10 mouse cellular contexts compared by ENCODE assay signal in the genomic region with DNA sequence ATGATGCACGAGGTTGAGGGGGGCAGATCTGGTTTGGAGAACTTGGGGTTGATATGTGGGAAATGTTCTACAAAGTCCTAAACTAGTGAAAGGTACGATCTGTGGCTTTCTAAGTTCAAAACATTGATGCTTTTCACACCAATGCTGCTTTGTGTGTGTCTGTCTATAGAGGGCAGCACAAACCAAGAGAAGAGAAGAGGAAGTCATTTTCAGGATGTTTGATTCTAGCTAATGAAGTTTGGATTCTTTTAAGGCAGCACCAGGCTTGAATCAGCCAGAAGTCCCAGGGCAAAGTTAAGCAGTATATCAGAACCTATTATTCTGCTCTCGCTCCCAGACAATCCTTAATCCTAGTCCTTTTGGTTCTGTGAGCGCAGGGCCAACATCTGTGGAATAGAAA. TPM values are rescaled to one million over a fixed set of nuclear protein-coding genes. Genes with fewer than 3 reads are reported as not detected.
DNase-seq lines count a peak whose midpoint lies in the region; TF ChIP-seq lines count a peak whose summit lies in the region.
"Had no signal": no experiment of that assay in that cellular context is flagged by ENCODE, and none has a peak within 500 bp of the region (broad histone marks: within the 10 kb centered on the region; RNA-seq: fewer than 3 reads in every experiment).

No protein-coding gene starts in this region.

- TF ChIP-seq CTCF in left cerebral cortex, adult 2 months (IDR thresholded peaks at IDR 0.05), result peak; percentile 66

- H3K27ac ChIP-seq in left cerebral cortex, adult 2 months, result no peak overlapping the region
- H3K27ac ChIP-seq: embryonic facial prominence, embryonic 12.5 days; neural tube, embryonic 12.5 days had no signal

- DNase-seq in cerebellum, postnatal 14 days, result peak; percentile 18 to 32
- no peak for DNase-seq in cerebellum, adult 11-12 months
- no peak for DNase-seq in left cerebral cortex, adult 2 months (ENCODE audit: extremely low spot score in 1 of 2, low spot score in 2 of 2)
- DNase-seq in left cerebral cortex, adult 18-20 months (ENCODE audit: low spot score in 2 of 2), result no peak
- DNase-seq in ES-CJ7 (ENCODE audit: low read depth, low spot score), result peak; percentile 36
- peak; percentile 55 for DNase-seq in induced T-regulatory cell, adult 2 months (ENCODE audit: low read depth)
- DNase-seq in frontal cortex, postnatal 14 days (ENCODE audit: low spot score in 2 of 2), result no peak
- no peak for DNase-seq in thymus, adult 18-20 months

- H3K4me3 ChIP-seq in left cerebral cortex, adult 2 months, result no peak overlapping the region
- H3K4me3 ChIP-seq: embryonic facial prominence, embryonic 12.5 days; neural tube, embryonic 12.5 days had no signal

- intact Hi-C loops in left cerebral cortex, adult 2 months (cut with DNase I), result loop anchor here (1.0 kb wide), 2 partner anchors 184 to 196 kb away; no protein-coding TSS in a partner anchor

RNA-seq across cellular contexts. Expression of a gene that starts 12.0 kb away (rescaled TPM):
- 10 to 100 TPM; 62.9 to 69.8 TPM for total RNA-seq in left cerebral cortex, adult 2 months (2021)
- total RNA-seq in left cerebral cortex, adult 18-20 months (2021), result 10 to 100 TPM; 69.4 to 76.9 TPM

RNA-seq across cellular contexts. Expression of a gene that starts 21.4 kb away (rescaled TPM):
- 1 to 10 TPM; 5.2 to 5.5 TPM for total RNA-seq in left cerebral cortex, adult 2 months (2021)
- 1 to 10 TPM; 5.9 to 7.3 TPM for total RNA-seq in left cerebral cortex, adult 18-20 months (2021)

RNA-seq across cellular contexts. Expression of a gene that starts 26.6 kb away (rescaled TPM):
- 10 to 100 TPM; 73.0 to 79.6 TPM for total RNA-seq in left cerebral cortex, adult 2 months (2021)
- total RNA-seq in left cerebral cortex, adult 18-20 months (2021), result 10 to 100 TPM; 70.4 to 79.8 TPM

RNA-seq across cellular contexts. Expression of a gene that starts 43.5 kb away (rescaled TPM):
- 10 to 100 TPM; 35.8 to 40.8 TPM for total RNA-seq in left cerebral cortex, adult 2 months (2021)
- total RNA-seq in left cerebral cortex, adult 18-20 months (2021), result 10 to 100 TPM; 36.1 to 38.8 TPM

Comparison
In these comparisons a context has a peak if more than half of its experiments do, and no peak if none do; other contexts are left out.
1. DNase-seq: peak in cerebellum, postnatal 14 days (2 of 2), ES-CJ7 (single experiment) and induced T-regulatory cell, adult 2 months (single experiment); none in cerebellum, adult 11-12 months (single experiment), left cerebral cortex, adult 2 months (0 of 2), left cerebral cortex, adult 18-20 months (0 of 2), frontal cortex, postnatal 14 days (0 of 2) and thymus, adult 18-20 months (0 of 2).